Comparison of ENCODE assay signal across 8 mouse cellular contexts in genomic region chr10:85598603-85599542, GRCm38 (mm10).
A peak's percentile ranks its signal among the peaks of the same experiment; 100 is the strongest.
DNase-seq lines count a peak whose midpoint lies in the region; ATAC-seq and TF ChIP-seq lines count a peak whose summit lies in the region.

No protein-coding gene starts in this region.

- no peaks in the 10 kb centered on the region for H3K36me3 ChIP-seq in ES-Bruce4 (ENCODE audit: control insufficient read depth, insufficient read depth, low read length, poor library complexity, severe bottlenecking)
- H3K36me3 ChIP-seq in embryonic facial prominence, embryonic 10.5 days (replicated peaks), result no peaks in the 10 kb centered on the region
- H3K36me3 ChIP-seq in megakaryocyte, embryonic 14.5 days (replicated peaks; ENCODE audit: low read length), result no peaks in the 10 kb centered on the region

- peak overlapping the region; percentile 63 for H3K9ac ChIP-seq in ES-Bruce4 (ENCODE audit: low read depth, poor library complexity, severe bottlenecking)

- DNase-seq in gastrocnemius, postnatal 14 days, result peak; percentile 21
- no peak for DNase-seq in gastrocnemius, adult 8-10 months (ENCODE audit: low spot score in 2 of 2)
- peak; percentile 67 for DNase-seq in embryonic facial prominence, embryonic 10.5 days (ENCODE audit: low spot score)
- no peak for DNase-seq in B cell, adult 2 months
- DNase-seq in natural killer cell, adult 2 months (ENCODE audit: low spot score in 2 of 2), result no peak

- ATAC-seq in hematopoietic stem cell, adult 5-6 weeks (replicated peaks in 1 of 2; ENCODE audit: insufficient read depth in 1 of 2, low FRiP score in 2 of 2, low TSS enrichment in 1 of 2, low read depth in 1 of 2, poor library complexity in 2 of 2, severe bottlenecking in 2 of 2), result peak; percentile 42 to 45; a peak in 3 of 4 replicates

- WGBS in embryonic facial prominence, embryonic 10.5 days, result 2% methylated on average over 41 of the region's 41 CpGs

- TF ChIP-seq POLR2A in ES-Bruce4 (IDR thresholded peaks at IDR 0.05; ENCODE audit: insufficient read depth, low read length), result no peak

- no peaks in the 10 kb centered on the region; the same call in 1 of the 2 replicates for H3K27me3 ChIP-seq in ES-Bruce4 (ENCODE audit: control insufficient read depth, insufficient read depth, low read length, poor library complexity, severe bottlenecking)
- peaks cover 22% of the 10 kb centered on the region for H3K27me3 ChIP-seq in embryonic facial prominence, embryonic 10.5 days (replicated peaks; ENCODE audit: low read depth, poor library complexity, severe bottlenecking)
- peaks cover 26% of the 10 kb centered on the region for H3K27me3 ChIP-seq in megakaryocyte, embryonic 14.5 days (replicated peaks)

- no peak overlapping the region for H3K27ac ChIP-seq in ES-Bruce4 (ENCODE audit: insufficient read depth, low read length)
- H3K27ac ChIP-seq in embryonic facial prominence, embryonic 10.5 days (replicated peaks), result peak overlapping the region; percentile 83

- TF ChIP-seq EP300 in ES-Bruce4 (IDR thresholded peaks at IDR 0.05; ENCODE audit: insufficient read depth, low read depth, low read length), result no peak

- intact Hi-C loops in gastrocnemius, postnatal 14 days (cut with DNase I; ENCODE audit: low total_unique reads), result no loop called here

- H3K4me3 ChIP-seq in ES-Bruce4 (ENCODE audit: low read depth, low read length), result peak overlapping the region; percentile 46
- H3K4me3 ChIP-seq in embryonic facial prominence, embryonic 10.5 days, result peak overlapping the region; percentile 66
- H3K4me3 ChIP-seq in megakaryocyte, embryonic 14.5 days (replicated peaks), result peak overlapping the region; percentile 16

- peaks cover 2% of the 10 kb centered on the region for H3K4me1 ChIP-seq in ES-Bruce4 (ENCODE audit: control insufficient read depth, insufficient read depth, low read length)
- H3K4me1 ChIP-seq in embryonic facial prominence, embryonic 10.5 days, result peaks cover 14% of the 10 kb centered on the region
- H3K4me1 ChIP-seq in megakaryocyte, embryonic 14.5 days, result no peaks in the 10 kb centered on the region

- no peaks in the 10 kb centered on the region for H3K9me3 ChIP-seq in ES-Bruce4 (replicated peaks; ENCODE audit: control insufficient read depth, insufficient read depth, low read length, poor library complexity, severe bottlenecking)
- H3K9me3 ChIP-seq in embryonic facial prominence, embryonic 10.5 days, result no peaks in the 10 kb centered on the region
- H3K9me3 ChIP-seq in megakaryocyte, embryonic 14.5 days, result peaks cover 4% of the 10 kb centered on the region; the same call in 1 of the 2 replicates

- TF ChIP-seq CTCF in ES-Bruce4 (IDR thresholded peaks at IDR 0.05; ENCODE audit: low read depth, low read length), result no peak

Comparison
In these comparisons a context has a peak if more than half of its experiments do, and no peak if none do; other contexts are left out.
1. DNase-seq: peak in gastrocnemius, postnatal 14 days (single experiment) and embryonic facial prominence, embryonic 10.5 days (single experiment); none in gastrocnemius, adult 8-10 months (0 of 2), B cell, adult 2 months (0 of 2) and natural killer cell, adult 2 months (0 of 2).
2. H3K4me3 ChIP-seq: peak in every context shown above with its lines; median percentile 66 in embryonic facial prominence, embryonic 10.5 days; 46 in ES-Bruce4; 16 in megakaryocyte, embryonic 14.5 days.